Comparison of ENCODE assay signal across 8 mouse cellular contexts in the genomic region with DNA sequence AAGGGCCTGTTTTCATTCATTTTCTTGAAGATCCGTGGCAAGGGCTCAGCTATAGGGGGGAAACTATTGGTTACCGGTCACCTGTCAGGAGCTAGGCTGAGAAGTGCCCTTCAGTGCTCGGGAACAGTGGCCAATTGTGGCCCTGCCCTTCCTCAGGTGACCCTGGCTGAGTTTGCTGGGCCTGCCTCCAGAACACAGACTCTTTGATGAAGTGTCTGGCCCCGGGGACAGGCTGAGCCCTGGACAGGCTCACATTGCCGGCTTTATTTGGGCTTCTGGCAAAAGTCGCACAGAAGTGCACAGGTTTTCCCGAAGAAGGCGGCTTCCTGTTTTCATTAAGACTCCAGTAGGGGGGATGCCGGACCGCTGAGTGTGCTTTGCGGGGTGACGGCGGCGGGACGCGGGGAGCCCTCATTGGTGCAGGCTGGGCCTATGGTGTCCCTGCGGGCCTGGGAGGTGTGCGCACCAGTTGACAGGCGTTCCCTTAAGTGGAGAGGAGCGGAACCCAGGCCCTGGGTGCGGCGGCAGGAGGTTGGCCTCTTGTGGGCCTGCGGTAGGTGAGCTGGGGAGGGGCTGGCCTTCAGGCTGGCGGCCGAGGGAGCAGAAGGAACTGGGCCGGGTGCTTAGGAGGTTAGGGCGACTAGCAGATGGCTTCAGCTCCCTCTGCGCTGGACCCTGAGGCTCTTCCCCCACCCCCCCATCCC.
DNase-seq lines count a peak whose midpoint lies in the region; ATAC-seq lines count a peak whose summit lies in the region.

No protein-coding gene starts in this region.

- H3K9me3 ChIP-seq in intestine, embryonic 14.5 days (ENCODE audit: control insufficient read depth, low read length): no peaks in the 10 kb centered on the region
- H3K9me3 ChIP-seq in midbrain, embryonic 10.5 days (replicated peaks): no peaks in the 10 kb centered on the region

- H3K27me3 ChIP-seq in intestine, embryonic 14.5 days (replicated peaks; ENCODE audit: control insufficient read depth, insufficient read depth, low read length): no peaks in the 10 kb centered on the region
- peaks cover 35% of the 10 kb centered on the region; the same call in 1 of the 2 replicates for H3K27me3 ChIP-seq in midbrain, embryonic 10.5 days (ENCODE audit: low read depth, poor library complexity, severe bottlenecking)

- H3K4me1 ChIP-seq in intestine, embryonic 14.5 days (replicated peaks; ENCODE audit: control insufficient read depth, insufficient read depth, low read length): peaks cover 12% of the 10 kb centered on the region
- peaks cover 41% of the 10 kb centered on the region for H3K4me1 ChIP-seq in midbrain, embryonic 10.5 days

- peak overlapping the region; percentile 43 for H3K4me3 ChIP-seq in intestine, embryonic 14.5 days (ENCODE audit: low read depth, low read length)
- H3K4me3 ChIP-seq in midbrain, embryonic 10.5 days: peak overlapping the region; percentile 58

- H3K36me3 ChIP-seq in intestine, embryonic 14.5 days (ENCODE audit: control insufficient read depth, insufficient read depth, low read length): peaks cover 24% of the 10 kb centered on the region
- H3K36me3 ChIP-seq in midbrain, embryonic 10.5 days: peaks cover 30% of the 10 kb centered on the region

- ATAC-seq in intestine, embryonic 14.5 days (replicated peaks; ENCODE audit: low FRiP score, low TSS enrichment, low read depth): peak; percentile 91
- ATAC-seq in CD4-positive, CD25-positive, alpha-beta regulatory T cell, adult 4 months: no peak

- peak overlapping the region; percentile 48 for H3K9ac ChIP-seq in intestine, embryonic 14.5 days (ENCODE audit: low read length)

- intact Hi-C loops in left cerebral cortex, postnatal 25 days (cut with DNase I): no loop called here

- peak; percentile 81 for DNase-seq in ZHBTc4 (ENCODE audit: low read depth, low spot score)
- DNase-seq in embryo, embryonic 10.5 days (ENCODE audit: low spot score): peak; percentile 75
- peak; percentile 77 for DNase-seq in gastrocnemius, postnatal 25 days
- DNase-seq in intestine, embryonic 14.5 days (ENCODE audit: low spot score): peak; percentile 86
- DNase-seq in left cerebral cortex, postnatal 25 days (ENCODE audit: low spot score in 2 of 2): peak; percentile 39 to 63
- DNase-seq in midbrain, embryonic 10.5 days (ENCODE audit: low spot score): peak; percentile 68
- peak; percentile 22 to 30 for DNase-seq in spleen, postnatal 14 days (ENCODE audit: low spot score in 2 of 2)

- WGBS in intestine, embryonic 14.5 days: under 1% methylated on average over 28 of the region's 28 CpGs
- 1% methylated on average over 28 of the region's 28 CpGs for WGBS in midbrain, embryonic 10.5 days

- H3K4me2 ChIP-seq in intestine, embryonic 14.5 days (ENCODE audit: low read length): peak overlapping the region; percentile 72

- peak overlapping the region; percentile 85 for H3K27ac ChIP-seq in intestine, embryonic 14.5 days (ENCODE audit: low read depth)
- peak overlapping the region; percentile 81 for H3K27ac ChIP-seq in midbrain, embryonic 10.5 days (replicated peaks)

Comparison
In these comparisons a context has a peak if more than half of its experiments do, and no peak if none do; other contexts are left out.
1. DNase-seq: peak in every context shown above with its lines; median percentile 86 in intestine, embryonic 14.5 days; 81 in ZHBTc4; 77 in gastrocnemius, postnatal 25 days; 75 in embryo, embryonic 10.5 days; 68 in midbrain, embryonic 10.5 days; 51 in left cerebral cortex, postnatal 25 days; 26 in spleen, postnatal 14 days.